Mouse (Mus musculus): ENCODE measurements around the gene Otud7b.
"Not testable (repeated sequence)": the region's sequence is repeated elsewhere in the genome, so short reads cannot be mapped to it uniquely, and the experiment has no call there.

The Otud7b gene

DNA sequence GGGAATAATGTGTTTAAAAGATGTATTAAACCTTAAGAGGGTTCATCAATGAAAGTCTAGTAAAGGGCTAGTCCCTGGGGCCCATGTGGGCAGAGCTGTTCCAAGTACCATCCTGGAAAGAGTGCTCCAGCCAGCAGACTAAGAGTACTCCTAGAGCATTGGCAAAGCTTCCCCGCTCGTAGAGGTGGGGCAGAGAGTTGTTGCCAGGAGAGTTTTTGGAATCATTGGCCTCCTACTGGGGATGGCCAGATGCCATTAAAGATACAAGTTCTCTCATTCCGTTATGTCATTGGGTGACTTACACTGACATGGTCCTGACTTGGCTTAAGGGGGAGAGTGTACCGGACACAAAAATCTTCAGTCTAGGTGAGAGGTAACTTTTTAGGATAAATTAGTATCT is 75.2 kb downstream of the Otud7b start:
- DNase-seq (ENCODE audit: low read depth, low spot score): no peak

DNA sequence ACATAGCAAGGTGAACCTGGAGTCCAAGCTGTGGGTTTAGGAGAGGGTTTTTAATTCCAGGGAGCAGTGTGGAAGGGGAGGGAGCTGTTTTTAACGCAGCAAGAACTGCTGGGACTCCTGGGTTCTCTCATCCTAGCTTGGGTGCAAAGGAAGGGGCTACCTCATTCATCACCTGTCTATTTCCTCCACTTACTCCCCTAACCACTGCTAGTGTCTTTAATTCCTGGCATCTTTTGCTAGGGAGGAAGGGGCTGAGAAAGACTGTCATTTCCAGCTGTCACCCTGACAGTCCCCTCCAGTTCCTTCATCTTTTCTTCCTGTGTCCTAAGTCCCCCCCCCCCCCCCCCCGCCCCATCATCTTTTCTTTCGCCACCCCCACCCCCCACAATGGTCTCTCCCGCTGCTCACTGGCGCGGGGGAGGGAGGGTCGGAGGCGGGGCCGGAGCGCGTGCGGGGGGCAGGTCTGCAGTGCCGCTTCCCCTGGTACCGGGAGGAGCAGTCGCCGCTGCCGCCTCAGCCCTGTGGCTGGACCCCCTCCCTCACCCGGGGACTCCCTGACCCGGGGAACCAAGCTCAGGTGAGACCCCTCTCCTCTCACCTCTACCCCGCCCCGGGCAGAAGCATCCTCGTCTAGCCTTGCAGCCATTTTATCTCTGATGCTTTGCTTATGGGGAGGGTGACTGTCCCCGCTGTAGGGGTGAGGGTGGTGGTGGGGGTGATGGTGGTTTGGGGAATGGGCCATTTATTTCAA is 76.6 kb downstream of the Otud7b start, which contains the start of gene Sv2a:
Gene Sv2a, plus strand, starts transcription at position 425 of the 751 bp plus-strand sequence.
- DNase-seq (ENCODE audit: low read depth, low spot score): no peak

GRCm38 (mm10) chr3:96181510-96182381 is 77.4 kb downstream of the Otud7b start:
- no peak for DNase-seq (ENCODE audit: low read depth, low spot score)

GRCm38 (mm10) chr3:96182382-96182776 is 78.1 kb downstream of the Otud7b start:
- DNase-seq (ENCODE audit: low read depth, low spot score): no peak

DNA sequence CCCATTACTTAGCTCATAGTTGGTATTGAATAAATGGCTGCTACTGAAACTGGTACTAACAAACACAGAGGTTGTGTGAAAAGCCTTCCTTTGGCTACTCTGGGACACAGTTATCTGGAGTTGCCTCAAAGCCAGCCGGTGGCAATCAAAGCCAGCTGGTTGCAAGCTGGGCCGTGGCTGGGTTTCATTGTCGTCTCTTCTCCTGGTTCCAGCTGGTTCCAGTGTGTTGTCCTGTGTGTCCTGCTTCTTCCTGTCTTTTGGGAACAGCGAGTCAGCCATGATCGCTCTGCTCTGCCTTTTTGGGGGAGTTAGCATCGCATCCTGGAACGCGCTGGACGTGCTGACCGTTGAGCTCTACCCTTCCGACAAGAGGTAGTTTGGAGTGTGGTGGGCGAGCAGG is 88.7 kb downstream of the Otud7b start:
- no peak for DNase-seq (ENCODE audit: low read depth, low spot score)

DNA sequence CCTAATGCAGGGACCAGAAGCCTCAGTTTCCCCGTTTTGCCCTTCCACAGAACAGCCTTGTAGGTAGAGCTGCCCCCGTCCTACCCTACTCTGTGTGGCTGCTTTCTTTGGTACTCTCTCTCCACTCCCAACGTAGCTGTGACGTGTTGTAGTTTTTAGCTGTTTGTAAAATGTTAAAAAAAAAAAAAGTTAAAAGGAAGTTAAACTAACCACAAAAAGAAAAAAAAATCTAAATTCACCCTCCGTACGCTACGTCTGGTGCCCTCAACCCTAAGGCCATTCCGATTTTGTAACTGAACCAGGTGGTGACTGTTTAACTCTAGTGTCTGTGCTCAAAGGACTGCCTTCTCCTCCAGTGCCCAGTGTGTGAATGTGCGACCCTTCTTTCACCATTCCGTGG is 90.6 kb downstream of the Otud7b start:
- DNase-seq (ENCODE audit: low read depth, low spot score): no peak

DNA sequence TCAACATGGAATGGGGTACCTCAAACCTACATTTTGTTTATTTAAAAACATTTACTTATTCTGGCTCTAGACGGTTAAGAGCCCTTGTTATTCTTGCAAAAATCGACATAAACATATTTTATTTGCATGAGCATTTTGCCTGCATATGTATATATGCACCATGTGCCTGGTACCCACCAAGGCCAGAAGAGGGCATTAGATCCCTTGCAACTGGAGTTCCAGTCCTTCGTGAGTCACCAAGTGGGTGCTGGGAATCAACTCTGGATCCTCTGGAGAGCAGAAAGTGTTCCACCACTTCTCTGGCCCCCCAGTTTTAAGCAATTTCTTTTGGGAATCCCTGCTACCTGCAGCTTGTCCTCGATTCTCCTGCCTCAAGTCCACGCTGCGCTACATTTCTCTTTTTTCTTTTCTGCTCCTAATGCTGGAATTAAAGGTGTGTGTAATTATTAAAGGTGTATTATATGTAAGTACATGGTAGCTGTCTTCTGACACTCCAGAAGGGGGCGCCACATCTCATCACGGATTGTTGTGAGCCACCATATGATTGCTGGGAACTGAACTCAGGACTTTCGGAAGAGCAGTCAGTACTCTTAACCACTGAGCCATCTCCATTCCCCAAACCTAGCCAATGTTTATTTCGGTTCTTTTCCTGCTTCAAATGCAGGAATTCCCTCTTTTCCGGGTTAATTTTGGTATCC is 91.4 kb downstream of the Otud7b start:
- DNase-seq (ENCODE audit: low read depth, low spot score): no peak

GRCm38 (mm10) chr3:96196437-96197128 is 92.3 kb downstream of the Otud7b start:
- no peak for DNase-seq (ENCODE audit: low read depth, low spot score)

- DNase-seq (ENCODE audit: low read depth, low spot score): peak; percentile 57
These were observed 92.9 kb downstream of the Otud7b start for GRCm38 (mm10) chr3:96197129-96197749.

GRCm38 (mm10) chr3:96198181-96198580 is 93.9 kb downstream of the Otud7b start:
- DNase-seq (ENCODE audit: low read depth, low spot score): no peak

- not testable (repeated sequence) for DNase-seq (ENCODE audit: low read depth, low spot score)
These were observed 94.4 kb downstream of the Otud7b start for GRCm38 (mm10) chr3:96198601-96199251.

DNA sequence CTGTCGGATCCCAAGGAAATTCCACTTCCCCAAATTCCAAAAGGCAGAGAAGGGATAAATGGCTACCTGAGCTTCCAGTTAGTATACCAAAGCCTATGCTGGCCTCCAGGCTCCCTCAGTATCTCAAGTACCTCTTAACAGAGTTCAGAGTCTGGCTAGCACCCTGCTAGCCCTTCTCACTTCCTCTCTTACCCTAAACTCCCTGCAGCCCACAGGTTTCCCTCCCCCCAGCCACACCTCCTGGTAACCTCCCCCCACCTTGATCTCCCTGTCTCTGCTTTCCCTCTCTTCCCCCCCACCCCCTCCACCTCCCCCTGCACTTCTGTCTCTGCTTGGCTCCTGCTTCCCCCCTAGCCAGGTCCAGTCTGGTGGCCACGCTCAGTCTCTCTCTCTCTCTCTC is 95.4 kb downstream of the Otud7b start:
- DNase-seq (ENCODE audit: low read depth, low spot score): no peak

DNA sequence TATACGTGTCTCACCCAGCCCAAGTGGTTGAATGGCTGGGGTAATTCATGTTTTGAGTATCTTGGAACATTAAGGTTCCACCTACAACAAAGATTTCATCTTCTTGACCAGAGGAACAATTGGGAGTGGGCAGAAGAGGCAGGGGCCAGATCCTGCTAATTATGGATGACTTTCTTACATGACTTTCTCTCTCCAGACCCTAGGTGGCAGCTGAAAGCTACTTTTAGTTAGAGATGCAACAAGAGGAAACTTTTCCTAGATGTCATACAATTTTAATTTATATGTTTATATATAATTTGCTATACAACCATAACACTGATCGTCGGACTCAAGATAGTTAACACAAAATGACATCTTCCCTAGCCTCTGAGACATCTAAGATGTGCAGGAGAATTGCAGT is 103.5 kb downstream of the Otud7b start:
- DNase-seq (ENCODE audit: low read depth, low spot score): no peak

DNA sequence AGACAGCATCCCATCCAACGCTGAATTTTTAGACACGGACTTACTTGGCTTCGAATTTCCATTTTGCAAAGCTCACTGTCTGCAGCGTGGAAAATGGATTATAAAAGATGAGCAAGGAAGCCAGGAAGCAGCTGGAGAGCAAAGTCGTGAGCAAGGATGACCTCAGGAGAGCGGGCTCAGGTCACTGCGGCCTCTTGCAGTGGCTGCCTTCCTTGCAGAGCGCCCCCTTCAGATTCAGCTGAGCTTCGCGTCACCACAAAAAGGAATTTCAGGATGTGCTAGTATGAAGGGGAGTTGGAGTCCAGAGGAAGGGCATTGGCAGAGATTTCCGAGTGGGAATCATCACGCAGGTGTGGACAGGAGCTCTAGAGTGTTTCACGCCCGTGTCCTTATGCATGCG is 104.9 kb downstream of the Otud7b start:
- DNase-seq (ENCODE audit: low read depth, low spot score): no peak
